Mouse (Mus musculus) lung, adult 18-20 months (tissue): ENCODE measurements at regions not wholly inside any gene's neighbourhood (a gene's known extent, or its start where the extent isn't known, plus 50 kb on each side); places are given as distances from the start of the nearest gene placed in this dataset.

Experiments
- DNase-seq, 2 experiments: peaks; one replicate each; pipeline ENCODE4 v3.0.0; 2022; ENCODE audit warnings: mixed read lengths in 2 of 2

DNA sequence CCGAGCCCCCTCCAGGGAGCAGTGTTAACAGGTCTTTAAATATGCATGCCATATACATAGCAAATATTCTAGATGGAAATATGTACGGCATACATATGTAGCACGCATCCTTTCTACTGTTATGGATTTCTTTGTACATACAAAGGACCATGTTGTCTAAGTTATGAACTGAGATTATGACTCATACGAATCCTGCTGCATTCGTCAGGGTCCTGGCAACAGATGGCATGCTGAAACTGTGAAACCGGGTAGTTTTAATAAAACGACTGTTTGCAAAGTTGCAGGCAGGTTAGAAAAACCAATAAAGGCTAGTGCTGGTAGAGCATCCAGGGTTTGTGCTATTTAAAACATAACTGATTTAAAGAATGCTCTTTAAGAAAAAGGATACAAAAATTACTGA lies 88.8 kb upstream of the Tlk1 start:
- DNase-seq = no peak

DNA sequence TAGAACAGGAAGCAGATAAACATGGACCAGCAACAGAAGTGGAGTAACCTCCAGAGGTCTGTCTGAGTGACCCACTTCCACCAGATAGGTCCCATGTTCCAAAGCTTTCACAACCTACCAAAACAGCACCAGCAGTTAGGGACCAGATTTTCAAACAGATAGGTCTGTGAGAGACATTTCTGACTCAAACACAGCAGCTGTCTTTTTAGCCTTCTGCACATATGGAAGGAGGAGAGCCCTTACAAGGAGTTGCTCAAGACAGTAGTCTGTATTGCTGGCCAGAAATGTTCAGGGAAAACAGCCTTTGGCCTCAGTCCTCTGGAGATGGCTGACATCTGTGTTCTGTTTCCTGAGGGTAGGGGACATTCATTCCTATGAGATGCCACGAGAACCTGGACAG lies 83.9 kb upstream of the Tlk1 start:
- no peak for DNase-seq

DNA sequence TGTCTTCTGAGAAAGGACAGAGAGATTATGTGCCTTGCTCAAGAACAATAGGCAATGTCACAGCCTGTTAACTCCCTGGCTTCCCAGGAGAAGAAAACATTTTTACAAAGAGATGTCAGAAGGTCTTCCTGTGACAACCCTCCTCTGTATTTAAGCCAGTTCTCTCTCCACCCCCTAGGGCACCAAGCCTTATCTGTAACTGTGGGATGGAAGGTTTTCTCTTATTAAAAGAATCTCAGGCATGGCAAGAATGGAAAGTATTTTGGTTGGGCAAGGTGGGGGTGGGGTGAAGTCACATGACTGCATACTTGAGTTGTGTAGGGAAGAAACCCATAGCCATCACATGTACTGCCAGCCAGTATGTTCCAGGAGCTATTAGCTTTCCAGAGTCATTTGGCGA lies 83.1 kb upstream of the Tlk1 start:
- DNase-seq = no peak

DNA sequence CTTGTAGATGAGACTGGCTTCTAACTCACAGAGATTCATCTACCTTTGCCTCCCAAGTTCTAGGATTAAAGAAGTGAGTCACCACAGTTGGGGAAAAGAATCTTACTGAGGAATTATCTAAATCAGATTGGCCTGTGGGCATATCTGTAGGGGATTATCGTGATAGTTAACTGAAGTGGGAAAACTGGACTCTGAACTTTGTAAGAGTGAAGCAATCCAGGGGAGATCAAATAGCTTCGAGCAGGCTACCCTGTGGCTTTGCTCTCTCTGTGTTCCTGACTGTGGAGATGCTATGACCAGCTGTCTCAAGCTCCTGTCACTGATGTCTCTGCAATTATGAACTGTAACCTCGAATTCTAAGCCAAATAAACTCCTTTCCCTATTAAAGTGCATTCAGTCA lies 80.7 kb upstream of the Tlk1 start:
- no peak for DNase-seq

DNA sequence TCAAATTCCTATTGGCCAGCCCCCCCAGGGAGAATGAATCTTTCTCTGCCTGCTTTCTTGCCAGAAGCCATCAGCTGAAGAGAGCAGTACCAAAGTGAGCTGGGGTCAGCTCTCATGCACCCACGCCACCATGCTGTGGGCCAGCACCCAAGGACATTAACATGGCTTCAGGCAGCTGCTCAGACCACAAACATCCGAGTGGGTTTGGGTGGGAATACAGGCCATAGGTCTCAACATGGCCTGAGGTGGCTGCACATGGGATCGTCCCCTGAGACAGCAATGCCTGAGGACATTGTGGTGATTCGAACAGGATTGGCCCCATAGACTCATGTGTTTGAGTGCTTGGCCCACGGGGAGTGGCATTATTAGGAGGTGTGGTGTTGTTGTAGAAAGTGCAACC lies 78.9 kb upstream of the Tlk1 start:
- DNase-seq = no peak

DNA sequence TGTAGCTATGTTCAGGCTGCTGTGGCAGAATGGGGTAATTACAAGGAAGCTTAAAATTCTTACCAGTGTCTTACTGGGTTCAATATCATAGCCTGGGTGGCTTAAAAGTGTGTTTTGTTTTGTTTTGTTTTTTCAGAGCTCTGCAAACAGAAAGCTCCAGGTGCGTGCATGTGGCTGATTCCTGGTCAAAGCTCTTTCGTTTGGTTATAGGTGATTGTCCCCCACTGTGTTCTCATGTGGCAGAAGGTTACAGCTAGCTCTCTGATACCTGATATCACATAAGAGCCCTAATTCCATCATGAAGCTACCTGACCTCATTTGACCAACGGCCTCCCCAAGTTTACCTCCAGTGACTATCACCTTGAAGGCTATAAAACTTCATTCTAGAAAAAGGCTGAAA lies 76.7 kb upstream of the Tlk1 start:
- DNase-seq = no peak

DNA sequence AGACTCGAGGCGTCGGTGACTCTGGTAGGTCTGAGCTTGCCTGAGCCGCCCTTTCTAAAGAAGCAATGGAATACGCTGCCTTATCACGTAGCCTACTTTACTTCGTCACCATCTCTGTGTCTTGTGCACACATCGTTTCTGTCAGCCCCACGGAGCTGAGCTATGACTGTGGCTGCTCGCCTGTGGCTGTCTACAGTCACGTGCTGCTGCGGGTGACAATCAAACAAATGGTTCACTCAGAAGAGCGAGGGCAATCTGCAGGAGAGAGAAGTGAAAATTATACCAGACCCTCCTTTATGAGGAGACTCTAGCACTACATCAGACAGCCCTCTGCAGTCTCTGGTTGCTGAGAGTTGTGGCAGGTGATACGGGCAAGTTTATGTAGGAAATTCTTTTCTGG lies 76.0 kb upstream of the Tlk1 start:
- no peak for DNase-seq

DNA sequence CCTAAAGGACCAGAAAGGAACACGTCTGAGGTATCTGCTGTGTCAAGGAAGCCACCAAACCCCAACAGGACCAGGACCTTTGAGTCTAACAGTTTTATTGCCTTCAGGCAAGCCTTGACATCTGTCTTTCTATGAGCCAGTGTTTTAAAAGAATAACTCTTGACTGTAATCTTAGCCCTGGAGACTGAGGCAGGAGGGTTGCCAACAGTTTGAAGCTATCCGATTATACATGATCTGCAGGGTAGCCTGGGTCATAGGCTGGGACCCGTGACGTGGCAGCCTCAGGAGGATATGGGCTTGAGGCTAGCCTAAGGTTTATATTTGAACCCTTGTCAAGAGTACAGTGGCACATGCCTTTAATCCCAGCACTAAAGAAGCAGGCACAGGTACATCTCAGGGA lies 73.5 kb upstream of the Tlk1 start:
- DNase-seq = no peak

DNA sequence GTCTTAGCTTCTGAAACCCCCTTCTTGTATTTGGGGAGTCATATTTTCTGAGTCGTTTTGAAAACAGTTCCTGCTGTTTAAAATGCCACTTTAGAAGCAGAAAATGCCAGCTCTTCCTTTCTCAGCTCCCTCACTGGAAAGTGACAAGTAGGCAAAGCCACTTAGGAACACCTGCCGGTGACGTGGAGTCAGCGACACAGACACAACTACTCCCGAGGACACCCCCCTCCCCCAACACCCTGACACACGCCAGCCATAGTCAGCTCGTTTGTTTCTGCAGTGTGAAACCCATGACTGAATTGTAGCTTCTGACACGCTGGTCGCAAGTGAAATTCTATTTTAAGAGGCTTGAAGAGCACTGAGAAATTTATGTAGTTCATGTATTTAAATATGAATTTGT lies 72.9 kb upstream of the Tlk1 start:
- DNase-seq = no peak

DNA sequence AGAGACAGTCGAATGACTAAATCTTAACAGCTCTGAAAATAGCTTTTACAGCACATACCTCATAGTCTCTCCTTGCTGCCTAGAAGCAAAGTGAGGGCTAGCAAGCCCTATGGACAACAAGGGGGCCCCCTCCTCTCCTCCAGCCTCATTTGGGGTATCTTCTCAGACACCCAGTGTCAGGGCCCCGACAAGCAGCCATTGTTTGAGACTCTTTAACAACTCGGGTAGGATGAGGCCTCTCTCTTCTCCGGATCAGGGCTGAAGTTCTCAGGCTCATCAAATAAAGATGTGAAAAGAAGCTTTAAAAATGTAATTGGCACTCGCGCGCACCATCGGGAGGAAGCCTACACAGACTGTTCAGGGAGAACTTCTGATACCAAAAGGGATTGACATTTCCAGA lies 71.8 kb upstream of the Tlk1 start:
- DNase-seq = no peak

DNA sequence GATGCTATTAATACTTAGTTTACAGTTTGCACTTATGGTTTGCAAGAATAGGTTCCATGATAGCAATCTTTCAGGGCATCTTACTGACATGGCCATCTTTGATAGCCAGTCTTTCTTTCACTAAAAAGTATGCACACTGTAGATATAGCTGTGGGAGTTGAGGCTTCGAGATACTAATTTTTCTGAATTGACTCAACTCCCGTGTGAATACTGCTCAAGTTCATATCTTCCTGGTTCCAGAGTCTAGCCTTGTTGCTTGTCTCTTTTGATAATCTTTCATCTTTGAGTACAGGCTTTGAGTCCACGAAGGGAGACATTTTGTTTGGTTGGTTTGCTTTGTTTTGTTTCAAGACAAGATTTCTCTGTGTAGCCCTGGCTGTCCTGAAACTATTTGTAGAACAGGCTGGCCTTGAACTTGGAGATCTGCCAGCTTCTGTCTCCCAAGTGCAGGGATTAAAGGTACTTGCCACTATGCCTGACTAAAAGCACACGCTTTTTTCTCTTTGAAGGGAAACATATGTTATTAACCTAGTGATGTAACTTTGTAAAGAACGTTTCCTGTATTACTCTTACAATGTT lies 64.1 kb upstream of the Tlk1 start:
- no peak for DNase-seq

DNA sequence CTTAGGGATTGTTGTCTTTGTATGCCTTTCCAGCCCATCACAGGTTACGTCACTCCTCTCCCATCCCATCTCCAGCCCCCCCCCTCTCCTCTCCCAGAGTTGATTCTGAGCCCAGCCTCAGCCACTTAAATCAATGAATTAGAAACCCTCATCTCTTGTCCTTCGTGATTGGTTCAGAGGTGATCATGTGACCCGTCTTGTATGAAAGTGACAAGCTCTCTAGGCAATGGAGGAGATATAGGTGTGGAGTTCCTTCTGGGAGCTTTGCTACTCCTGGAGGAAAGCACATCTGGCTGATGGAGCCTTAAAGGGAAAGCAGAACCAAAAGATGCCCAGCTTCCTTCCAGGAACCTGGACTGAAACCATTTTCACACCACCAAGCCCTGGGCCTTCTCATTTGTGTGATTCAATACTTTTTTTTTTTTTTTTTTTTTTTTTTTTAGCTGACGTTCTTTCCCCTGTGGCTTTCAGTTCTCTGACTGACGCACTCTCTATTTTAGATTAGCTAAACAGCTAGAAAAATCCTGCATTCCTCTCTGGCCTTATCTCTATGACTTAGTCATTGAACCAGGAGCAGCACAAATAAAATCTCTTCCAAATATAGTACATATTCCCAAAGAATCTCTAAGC lies 63.4 kb upstream of the Tlk1 start:
- DNase-seq = no peak

DNA sequence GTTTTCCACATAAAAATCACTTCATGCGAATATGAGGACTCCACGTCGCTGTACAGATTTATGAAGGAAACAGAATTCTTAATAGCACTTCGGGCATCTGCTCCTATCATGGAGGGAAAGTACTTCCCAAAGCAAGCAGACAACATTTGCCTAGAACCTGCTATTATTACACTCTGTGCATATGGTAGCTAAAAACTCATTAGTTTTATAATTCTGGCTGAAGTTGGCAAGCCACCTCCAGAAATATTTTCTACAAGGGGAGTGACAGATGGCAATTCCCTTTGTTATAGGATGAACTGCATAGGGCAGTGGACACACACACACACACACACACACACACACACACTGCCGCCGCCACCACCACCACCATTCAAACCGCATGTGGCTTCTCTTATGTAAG lies 61.3 kb upstream of the Tlk1 start:
- no peak for DNase-seq

DNA sequence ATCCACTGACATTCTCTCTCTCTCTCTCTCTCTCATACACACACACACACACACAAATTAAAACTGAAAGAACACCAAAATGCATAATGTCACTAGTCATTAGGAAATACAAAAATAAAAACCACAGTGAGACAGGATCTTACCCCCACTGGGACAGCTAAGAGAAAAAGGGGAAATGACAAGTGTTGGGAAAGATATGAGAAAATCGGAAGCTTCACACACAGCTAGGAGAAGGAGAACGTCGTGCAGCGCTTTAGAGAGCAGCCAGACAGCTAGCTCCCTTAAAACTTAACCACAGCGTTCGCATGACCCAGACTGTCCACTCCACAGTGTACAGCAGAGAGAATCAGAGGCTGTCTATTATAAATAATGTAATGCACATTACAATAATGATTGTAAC lies 60.1 kb upstream of the Tlk1 start:
- no peak for DNase-seq

DNA sequence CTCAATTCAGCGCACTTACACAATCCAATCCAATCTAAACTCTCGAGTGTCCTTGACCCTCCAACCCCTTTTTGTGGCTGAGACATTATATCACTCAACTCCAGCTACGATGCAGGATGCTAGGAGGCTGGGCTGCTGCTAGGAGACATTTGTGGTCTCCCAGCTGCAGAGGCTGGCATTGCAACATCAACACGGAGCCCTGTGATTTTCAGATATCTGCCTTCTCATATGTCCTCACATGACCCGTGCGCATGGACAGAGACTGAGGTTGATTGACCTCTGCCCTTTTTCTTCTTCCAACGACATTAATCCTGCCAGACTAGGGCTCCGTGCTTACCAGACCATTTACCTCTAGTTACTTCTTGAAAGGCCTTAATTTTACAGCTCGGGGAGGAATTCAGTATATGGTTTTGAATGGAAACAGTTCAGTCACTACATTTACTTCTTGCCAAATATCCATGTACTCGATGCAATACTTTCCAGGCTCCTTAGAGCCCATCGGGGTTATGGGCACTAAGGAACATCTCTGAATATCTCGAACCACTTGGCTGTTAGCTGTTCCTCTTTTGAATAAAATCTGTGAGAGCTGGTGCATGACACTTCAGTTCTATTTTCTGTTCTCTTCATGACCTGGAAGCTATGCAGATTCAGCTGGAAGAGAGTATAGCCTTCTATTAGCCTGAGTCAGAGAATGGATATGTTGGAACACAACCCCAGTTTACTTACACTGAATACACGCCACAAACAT lies 52.0 kb upstream of the Tlk1 start:
- DNase-seq = peak; percentile 24 to 35

DNA sequence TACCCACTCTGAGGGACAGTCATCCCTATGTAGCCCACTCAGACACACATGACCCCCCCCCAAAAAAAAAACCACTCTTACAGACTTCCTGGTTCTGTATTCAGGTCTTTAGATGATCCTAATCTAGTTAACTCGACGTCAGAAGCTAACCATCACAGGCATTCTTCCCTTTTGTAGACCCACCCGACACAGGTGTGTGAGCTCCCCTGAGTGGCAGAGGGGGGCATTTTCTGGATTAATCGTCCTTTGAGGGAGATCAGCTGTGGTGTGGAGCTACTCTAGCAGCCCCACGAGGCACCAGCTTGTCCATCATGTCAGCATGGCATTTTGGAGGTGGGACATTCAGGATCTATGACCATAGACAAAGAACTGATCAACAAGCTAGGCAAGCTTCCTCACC lies 50.7 kb upstream of the Tlk1 start:
- DNase-seq = no peak
